Mouse (Mus musculus) layer of hippocampus, adult 9-11 months (tissue): ENCODE results near the gene Saxo1.

Experiments used
- DNase-seq: peaks from one replicate; pipeline ENCODE4 v3.0.0; 2022

Saxo1 gene

GRCm38 (mm10) chr4:86527162-86528136, 30.7 kb downstream of the Saxo1 start:
- DNase-seq, result no peak

- no peak for DNase-seq
Observed at GRCm38 (mm10) chr4:86524483-86524882, 33.6 kb downstream of the Saxo1 start.

DNA sequence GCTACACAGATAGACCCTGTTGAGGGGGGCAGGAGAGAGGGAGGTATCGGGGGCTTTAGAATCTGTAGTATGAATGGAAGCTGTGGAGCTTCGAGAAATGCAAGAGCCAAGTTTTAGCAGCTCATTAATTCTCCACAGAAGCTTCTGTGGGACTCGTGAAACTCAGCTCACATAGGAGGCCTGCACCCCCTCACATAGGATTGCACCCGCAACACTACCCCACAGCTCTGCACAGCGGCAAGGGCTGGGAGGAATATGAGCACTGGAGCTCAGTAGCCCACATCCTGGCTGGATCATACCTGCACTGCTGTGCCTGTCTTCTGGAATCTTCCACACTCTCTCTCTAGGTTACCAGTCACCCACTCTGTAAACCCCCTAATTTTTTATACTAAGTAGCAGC, 34.4 kb downstream of the Saxo1 start:
- no peak for DNase-seq

- no peak for DNase-seq
Observed at GRCm38 (mm10) chr4:86520695-86521094, 37.4 kb downstream of the Saxo1 start.

DNA sequence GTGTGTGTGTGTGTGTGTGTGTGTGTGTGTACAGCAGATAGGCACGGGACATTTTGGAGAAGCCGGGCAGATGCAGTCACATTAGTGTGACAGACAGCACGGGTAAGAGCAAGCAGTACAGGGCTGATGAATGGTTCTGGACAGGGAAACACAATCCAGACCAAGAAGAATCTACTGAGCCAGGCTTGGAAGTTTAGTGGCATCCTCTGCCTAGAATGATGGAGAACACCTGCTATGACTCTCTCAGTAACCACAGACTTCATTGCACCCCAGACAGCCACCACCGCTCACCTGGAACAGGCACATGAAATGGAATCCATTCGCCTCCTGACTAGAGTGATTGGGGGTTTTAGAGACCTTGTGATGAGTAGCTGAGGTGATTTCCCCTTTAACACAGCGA, 38.2 kb downstream of the Saxo1 start:
- DNase-seq, result no peak

DNA sequence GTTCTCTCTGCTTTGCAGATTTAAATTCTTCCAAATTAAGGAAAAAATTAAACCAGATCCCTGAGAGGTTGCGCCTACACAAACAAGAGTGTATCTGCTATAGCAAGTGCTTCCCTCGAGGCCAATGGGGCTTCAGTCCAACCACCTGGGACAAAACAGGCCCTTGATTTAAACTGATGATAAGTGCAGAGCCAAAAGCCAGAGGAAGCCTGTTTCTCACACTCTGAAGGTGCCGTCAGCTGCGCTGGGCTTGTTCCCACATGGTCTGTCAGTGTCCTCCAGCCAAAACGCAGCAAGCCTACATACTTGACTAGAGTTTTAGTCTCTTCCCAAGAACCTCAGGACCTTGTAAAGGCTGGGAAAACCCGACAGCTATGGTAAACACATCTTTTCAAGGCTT, 53.5 kb downstream of the Saxo1 start:
- DNase-seq, result no peak

DNA sequence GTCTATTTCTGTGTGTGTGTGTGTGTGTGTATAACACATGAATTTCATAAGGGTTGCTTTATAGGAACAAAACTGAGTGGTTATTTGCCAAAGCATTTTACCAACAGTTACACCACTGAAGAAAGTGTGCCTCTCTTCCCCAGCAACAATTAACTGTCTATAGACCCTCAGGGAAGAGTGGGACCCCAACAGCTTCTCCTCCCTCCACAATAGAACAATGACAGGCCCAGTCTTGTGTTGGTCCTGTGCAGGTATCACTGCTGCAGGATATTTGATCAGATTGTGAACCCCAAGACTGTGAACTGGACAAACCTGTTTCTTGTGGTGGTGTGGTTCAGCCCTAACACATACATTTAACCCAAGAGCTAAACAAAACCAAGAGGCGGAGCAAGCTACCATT, 58.6 kb downstream of the Saxo1 start:
- DNase-seq, result no peak

DNA sequence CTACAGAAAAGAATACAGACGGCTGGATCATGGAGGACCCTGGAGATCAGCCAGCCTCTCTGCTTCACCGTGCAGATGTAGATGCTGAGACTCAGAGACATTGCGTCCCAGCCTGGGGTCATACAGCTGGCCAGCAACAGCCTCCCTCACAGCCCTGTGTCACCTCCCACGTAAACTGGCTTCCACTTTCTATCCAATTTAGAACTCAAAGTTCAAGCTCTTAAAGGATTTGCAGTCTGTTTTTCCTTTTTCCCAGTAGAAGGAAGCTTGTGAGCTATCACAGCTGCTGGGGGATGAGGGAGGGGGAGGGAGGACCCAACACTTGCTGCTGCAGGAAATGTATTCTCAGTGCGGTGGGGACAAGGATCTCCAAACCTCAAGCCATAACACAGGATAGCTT, 59.4 kb downstream of the Saxo1 start:
- DNase-seq, result no peak

- DNase-seq, result no peak
Observed at GRCm38 (mm10) chr4:86489128-86489527, 69.0 kb downstream of the Saxo1 start.

- DNase-seq, result no peak
Observed at GRCm38 (mm10) chr4:86486901-86487300, 71.2 kb downstream of the Saxo1 start.

GRCm38 (mm10) chr4:86486491-86486890, 71.6 kb downstream of the Saxo1 start:
- no peak for DNase-seq

GRCm38 (mm10) chr4:86485052-86485451, 73.1 kb downstream of the Saxo1 start:
- DNase-seq, result no peak

DNA sequence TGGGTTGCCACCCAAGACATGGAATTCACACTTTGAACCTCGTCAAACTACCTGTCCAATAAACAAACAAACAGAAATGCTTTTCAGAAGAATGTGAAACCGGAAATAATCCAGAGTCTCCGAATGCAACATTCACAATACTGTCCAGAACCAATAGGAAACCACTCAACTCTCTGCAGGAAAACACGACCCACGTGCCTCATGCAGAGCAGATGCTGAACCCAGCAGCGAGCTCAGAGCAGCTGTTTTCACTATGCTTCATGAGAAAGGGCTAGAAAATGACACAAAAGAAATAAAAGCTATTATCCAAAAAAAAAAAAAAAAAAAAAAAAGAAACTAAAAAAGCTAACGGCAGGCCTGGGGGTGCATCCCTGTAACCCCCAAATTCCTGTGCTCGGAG, 74.4 kb downstream of the Saxo1 start:
- DNase-seq, result no peak

DNA sequence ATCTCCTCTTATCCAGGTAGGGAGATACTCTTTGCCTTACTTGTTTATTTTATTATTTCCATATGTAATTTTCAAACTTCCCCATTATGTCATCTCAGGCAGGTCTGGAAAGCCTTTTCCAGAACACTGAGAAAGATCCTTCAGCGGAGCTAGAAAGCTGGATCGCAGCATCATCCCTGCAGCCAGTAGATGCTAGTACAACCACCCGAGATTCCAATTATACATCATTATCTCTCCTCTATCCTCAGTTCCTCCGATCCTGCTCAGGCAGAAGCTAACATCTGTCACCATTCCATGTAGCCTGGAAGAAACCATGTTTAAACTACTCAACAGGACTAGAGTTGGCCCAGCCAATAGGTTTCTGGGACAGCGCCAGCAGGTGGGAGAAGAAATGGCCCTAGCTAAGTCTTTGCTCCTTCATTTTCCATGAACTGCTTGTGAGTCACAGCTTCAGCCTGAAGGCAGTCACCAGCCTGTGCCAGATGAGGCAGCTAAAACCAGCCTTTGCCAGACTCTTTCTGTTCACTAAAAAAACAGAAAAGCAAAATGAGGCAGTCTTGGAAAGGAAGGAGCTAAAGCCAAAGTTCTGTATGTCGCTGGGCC, 75.0 kb downstream of the Saxo1 start:
- DNase-seq, result peak; percentile 39

GRCm38 (mm10) chr4:86480891-86481290, 77.2 kb downstream of the Saxo1 start:
- peak; percentile 19 for DNase-seq

GRCm38 (mm10) chr4:86464808-86465207, 93.3 kb downstream of the Saxo1 start:
- no peak for DNase-seq

DNA sequence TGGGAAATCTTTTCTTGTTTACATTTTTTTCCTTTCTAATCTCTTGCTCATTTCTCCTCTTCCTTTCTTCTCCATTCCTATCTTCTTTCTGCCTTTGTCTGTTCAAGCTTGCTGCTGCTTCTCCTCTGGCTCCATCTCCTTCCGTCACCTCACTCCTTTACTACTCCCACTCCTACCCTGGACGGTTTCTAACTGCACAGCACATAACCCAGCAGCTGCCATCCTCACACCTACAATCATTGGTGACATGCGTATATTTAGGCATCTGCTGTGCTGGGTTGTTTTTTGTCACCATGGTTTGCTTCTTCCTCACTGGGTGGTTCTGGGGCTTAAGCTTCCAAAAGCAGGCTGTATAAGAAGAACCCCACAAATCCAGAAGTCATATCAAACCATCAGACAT, 107.7 kb downstream of the Saxo1 start:
- no peak for DNase-seq

DNA sequence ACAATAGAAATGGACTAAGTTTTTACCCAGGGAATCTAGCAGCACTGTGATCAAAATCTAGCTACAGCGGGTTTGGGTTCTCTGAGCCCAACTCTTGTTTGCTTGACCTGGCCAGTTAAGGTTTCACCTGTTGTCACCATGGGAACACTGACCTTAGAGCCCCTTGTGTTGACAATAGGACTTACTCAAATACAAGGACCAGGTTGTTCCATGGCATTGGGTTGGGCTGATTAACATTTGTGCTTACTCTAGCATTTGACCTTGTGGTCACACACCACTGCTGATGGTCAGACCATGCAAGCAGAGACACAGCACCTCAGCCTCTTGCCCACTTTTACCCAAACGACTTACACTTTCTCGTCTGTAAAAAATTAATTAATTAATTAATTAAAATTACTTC, 121.8 kb downstream of the Saxo1 start:
- no peak for DNase-seq

GRCm38 (mm10) chr4:86435631-86436030, 122.5 kb downstream of the Saxo1 start:
- DNase-seq, result no peak

DNA sequence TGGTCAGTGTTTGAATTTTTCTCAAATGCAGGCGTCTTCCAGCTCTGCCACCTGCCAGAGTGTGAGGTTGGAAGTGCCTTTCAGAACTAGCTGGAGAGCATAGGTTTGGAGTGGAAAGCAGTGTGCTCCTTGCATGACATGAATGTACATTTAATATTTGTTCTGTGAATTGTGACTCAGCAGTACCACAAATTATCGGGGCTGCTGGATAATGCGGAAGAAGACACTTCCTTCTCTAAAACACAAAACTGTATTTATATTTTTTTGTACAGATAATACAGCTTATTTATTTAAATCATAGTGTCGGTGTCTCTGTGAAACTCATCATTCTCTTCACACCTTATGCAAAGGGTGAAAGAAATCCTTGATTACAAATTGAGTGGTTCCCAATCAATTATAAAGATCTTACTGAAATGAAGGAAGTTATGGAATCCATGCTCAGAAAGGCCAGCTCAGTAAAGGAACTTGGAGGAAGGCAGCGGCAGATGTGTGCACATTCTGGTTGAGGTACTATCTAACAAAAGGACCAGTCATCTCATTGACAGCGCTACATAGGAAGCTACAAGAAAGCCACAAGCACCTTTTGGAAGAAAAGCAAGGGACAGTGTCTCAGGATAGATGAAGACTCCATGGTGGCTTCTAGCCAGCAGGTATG, 129.9 kb downstream of the Saxo1 start:
- DNase-seq, result no peak

DNA sequence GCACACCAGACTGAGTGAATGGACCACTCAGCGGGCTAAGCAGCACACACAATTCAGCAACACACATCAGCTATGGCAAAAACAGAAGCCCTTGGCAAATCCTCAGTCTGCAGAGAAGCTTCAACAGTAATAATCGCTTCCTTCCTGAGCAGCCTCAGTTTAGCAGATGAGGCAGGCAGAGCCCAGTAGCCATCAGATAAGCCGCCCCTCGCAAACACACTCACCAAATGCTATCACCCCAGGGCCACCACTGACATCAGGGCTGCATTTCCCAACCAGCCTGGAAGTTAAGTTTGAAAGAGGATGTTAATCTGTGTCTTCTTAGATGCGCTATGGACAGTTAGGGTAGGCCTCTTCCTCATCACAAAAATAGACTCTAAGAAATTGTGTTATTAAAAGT, 130.8 kb downstream of the Saxo1 start:
- DNase-seq, result no peak

GRCm38 (mm10) chr4:86426549-86426948, 131.6 kb downstream of the Saxo1 start:
- DNase-seq, result no peak

- no peak for DNase-seq
Observed at GRCm38 (mm10) chr4:86425581-86425980, 132.5 kb downstream of the Saxo1 start.

GRCm38 (mm10) chr4:86422586-86422985, 135.5 kb downstream of the Saxo1 start:
- no peak for DNase-seq
